Mouse (Mus musculus) T-helper 1 cell (primary cell): ENCODE results near the gene Wwc1.

Source experiments
- in situ Hi-C: fragments of 300-600 bp; cut with MboI, MseI; formaldehyde crosslinking; loops from one replicate; pipeline ENCODE4 v1.15.1; 2025; ENCODE audit warnings: high pct_unique_total_duplicates

Wwc1 gene

DNA sequence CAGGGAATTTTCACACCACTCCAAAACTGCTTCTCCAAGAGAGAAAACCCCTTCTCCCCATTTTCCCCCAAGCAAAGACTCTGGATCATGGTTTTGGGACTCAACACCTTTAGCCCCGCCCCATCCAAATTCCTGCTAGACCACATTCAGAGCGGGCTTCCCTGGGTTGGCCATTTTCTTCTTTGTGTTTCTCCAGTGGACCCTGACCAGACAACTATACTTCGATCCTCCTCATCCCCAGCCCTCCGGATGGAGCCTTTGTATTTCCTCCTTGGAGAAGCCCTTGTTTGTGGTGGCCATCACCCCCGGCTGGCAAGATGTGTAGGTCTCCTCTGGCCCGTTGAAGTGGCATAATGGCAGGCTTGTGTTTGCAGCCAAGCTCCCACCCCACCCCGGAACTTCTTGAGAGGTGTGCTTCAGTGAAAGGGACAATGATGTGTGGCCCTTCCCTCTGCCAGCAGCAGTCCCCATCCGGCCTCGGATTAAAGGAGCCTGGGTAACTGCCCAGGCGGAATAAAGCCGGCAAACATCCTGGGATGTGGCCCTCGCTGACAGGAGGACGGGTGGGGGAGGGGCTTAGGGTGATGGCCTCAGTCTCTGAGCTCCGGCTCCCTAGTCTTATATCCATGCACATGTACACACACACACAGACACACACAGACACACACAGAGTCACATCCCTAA lies 46.8 kb downstream of the Wwc1 start:
- in situ Hi-C loops, result no loop called here

DNA sequence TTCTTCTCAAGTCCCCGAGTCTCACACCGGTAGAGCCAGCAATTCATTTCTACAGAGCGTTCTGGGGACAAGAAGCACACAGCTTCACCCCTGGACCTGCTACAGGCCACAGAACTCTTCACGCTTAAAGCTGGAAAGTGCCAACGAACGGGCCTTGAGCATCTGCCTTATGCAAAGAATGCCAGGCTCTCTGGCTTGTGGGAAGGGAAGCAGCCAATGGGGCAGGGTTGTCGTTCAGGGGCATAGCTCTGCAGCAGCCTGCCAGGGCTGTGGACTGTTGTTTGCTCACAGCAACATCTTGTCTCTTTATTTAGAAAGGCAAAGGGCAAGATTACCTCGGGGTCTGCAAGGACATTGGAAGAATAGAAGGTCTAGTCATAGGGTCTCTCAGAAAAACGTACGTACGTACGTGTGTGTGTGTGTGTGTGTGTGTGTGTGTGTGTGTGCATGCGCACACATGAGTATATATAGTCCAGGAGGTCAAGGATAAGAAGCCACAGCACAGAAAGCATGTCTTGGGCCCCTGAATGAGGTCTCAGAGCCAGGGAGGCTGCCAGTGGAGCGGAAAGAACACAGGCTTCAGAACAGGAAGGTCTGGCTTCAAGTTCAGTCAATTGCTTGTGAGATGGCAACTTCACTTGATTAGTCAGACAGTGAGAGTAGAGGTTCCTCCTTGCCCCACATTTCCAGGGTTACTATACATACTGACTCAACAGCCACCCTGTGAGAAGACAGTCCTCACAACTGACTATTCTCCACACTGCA lies 48.0 kb downstream of the Wwc1 start:
- in situ Hi-C loops, result no loop called here

DNA sequence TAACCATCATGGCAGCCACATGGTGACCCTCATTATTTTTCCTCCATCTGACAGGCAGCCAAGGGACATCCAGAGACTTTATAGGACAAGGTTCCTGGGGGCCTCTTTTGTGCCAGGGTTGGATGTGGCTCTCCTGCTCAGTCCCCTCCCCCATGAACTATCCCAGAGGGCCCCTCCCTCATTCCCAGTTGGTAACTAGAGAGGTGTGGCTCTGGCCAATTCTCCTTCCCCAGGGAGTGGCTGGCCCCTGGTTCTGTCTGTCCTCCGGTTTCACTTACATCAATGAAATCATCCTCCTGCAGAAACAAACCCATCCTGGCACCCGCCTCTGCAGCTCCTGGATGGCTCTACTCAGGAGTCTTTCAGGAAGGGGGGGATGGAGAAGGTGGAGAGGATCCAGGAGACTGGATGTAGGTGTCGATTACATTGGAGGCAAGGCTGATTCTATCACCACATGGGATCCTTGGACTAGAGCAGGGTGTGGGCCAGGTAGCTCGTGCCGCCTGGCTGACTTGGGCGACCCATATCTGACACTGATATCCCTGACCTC lies 49.7 kb downstream of the Wwc1 start:
- in situ Hi-C loops, result no loop called here

DNA sequence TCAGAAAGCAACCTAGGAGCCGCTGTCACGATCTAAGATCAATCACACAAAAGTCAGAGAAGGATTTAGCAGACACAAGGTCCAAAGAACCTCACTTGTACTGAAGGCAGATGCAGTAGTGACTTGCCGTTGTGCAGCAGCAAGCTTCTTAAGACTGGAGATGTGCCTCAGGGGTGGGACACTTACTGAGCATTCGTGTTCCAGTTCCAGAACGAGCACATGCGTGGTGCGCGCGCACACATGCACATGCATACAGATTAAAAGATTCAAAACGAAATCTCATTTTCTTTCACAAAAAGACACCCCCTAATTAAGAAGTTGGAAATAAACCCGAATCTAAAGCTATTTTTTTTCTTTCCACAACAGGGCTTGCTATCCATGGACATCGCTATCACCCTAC lies 51.9 kb downstream of the Wwc1 start:
- in situ Hi-C loops, result no loop called here

DNA sequence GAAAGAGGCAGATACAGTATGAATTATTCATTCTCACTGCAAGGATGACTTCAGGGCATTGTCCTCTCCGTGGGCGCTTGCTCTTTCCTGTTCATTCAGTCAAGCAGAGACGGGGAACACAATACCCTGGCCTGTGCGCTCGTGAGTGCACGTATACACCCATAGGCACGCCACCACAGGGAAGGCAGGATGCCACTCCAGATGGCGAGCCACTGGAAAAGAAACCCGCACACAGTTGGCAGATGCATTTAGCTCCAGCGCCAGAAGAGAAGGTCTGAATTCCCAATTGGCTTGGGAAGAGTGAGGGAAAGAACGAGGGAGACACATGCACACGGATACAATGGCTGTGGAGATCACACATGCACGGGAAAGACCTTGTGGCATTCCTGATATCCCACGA lies 53.0 kb downstream of the Wwc1 start:
- in situ Hi-C loops, result no loop called here

DNA sequence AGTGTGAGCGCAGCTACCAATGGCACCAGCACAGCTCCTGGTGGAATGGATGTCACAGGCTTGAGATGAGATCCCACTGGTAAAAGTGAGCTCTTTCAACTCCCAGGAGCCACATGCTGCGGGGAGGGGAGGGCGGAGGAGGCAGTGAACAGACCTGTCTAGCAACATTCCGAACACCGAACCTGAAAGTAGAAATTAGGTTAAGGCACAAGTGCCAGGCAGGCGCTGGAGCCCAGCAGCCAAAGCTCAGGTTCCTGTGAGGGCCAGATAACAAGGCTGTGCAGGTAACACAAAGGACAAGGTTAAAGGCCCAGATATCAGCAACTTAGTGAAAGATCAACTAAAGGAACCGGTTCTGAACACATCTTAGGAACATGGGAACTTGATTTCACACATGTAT lies 54.7 kb downstream of the Wwc1 start:
- in situ Hi-C loops, result no loop called here

DNA sequence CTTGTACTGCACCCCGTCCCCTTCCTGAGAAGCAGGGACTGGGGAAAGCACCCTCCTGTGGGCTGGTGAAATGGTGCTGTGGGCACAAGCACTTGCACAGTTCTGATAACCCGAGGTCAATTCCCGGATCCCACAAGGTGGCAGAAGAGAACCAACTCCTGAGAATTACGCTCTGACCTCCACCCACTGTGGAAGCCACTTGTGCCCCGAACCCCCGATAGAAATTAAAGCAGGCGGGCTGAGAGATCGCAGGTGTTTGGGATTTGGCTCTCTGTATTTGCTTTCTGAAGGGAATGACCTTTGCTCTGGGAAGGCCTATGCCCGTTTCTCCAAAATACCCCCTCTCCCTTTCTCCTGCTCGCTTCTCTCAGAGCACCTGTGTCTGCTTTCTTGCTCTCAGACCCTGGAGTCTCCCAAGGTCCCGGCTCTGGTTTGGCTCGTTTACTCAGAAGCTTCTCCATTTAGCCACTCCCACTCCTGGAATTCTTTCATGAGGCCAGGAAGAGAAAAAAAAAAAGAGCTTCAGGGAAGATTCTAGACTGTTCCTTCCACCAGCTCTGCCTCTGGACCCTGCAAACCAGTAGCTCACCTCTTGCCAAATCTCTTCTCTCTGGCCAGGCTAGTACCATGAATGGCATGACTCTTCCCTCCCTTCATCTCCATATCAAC lies 58.0 kb downstream of the Wwc1 start:
- in situ Hi-C loops, result no loop called here

DNA sequence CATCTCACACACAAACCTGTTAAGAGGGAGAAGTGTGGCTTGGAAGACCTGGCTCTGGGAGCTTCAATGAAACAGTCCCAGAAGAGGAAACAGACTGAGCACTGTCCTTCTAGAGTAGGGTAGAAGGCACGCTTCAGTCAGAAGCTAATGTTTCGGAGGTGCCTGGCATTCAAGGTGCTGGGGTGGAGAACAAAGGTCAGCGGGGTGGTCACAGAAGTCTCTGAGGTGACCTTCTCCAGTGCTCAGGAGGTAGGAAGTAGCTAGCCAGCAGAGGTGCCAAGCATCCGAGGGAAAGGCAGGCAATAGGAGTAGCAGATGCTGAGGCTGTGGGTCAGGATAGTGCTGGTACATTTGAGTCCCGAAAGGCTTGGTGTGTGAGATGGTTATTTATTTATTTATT lies 59.6 kb downstream of the Wwc1 start:
- in situ Hi-C loops, result no loop called here

DNA sequence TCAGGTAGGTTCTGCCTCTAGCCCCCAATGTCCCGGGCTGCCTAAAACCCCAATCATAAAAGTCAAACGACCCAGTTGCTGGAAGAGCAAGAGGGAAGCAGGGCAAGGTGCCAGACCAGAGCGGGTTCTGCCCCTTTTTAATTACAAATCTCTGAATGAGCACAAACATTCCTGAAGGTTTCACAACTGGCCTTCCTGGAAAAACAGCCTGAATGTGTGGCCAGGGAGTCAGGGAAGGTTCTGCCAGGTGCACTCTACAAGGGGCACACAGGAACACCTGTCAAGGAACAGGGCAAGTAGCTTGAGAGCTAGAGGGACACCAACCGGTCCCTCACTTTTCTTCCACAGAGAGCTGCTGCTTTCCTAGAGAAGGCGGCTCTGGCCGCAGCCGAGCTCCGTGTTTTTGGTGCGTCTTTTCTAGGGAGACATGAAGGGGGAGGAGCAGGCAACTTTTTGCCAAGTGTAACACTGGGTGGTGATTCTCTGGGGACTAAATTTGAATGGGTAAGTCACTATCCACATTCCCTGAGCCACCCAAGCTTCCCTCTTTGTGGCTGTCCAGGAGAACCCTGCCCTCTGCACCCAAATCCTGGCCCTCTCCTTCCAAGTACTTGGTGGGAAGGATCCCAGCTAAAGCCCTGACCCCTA lies 60.3 kb downstream of the Wwc1 start:
- in situ Hi-C loops, result no loop called here

DNA sequence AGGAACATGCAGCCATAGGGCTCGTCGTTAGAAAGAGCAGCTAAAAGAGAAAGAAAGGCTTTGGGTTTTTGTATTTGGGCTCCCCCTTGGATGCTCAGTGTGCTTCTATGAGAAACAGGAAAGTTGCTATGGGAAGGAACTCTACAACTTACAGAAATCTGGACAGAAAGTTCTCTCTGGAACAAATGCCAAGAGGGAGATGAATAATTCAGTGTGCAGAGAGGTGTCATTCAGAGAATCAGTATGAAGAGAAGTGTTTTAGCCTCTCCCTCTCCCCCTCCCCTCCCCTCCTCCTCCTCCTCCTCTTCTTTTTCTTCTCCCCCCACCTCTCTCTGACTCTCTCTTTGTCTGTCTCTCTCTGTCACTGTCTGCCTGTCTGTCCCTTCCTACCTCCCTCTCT lies 60.9 kb downstream of the Wwc1 start:
- in situ Hi-C loops, result no loop called here

DNA sequence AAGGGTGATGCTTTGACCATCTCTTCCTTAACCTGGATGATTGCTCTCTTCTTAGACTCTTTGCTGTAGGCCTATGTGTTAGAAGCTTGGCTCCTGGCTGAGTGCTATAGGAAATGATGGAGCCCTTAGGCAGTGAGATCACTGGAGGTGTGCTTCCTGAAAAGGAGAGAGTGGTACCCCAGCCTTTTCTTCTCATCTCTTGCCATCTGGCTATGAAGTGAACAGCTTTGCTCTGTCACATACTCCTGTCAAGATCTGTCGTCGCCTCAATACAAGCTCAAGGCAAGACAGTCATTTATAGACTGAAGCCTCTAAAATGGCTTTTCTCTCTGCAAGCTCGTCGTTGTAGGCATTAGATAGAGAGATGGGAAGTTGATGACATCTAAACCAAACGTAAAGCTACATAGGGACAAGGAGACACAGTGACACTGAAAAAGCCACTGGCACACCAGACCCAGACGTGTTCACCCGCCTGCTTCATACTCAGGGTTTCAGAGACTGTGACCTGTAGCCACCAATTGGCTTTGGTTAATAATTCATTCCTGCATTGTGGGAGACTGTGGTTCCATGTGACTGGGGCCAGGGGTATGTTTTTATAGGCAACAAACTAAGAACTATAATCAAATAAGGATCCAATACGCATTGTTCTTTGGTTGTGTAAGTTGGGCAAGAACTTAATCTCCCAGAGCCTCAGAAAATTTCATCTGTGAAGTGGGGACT lies 63.7 kb downstream of the Wwc1 start:
- in situ Hi-C loops, result no loop called here

DNA sequence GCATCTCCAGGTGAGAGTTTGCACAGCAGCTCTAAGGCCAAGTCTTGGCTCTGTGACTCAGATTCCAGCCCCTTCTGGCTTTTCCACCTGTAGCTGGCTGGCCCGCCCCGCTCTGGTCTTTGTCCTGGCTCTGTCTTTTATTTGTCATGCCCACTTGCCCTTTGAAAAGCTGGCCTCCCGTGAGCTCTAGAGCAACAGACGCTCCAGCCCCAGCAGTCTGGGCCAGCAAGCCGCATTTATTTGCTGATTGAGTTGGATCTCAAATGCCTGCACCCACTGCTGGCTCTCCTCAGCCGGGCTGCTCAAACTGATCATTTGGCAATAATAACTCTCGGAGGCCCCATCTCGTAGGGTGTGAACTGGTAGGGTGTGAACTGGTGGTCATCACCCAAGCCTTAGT lies 64.8 kb downstream of the Wwc1 start:
- in situ Hi-C loops, result no loop called here

DNA sequence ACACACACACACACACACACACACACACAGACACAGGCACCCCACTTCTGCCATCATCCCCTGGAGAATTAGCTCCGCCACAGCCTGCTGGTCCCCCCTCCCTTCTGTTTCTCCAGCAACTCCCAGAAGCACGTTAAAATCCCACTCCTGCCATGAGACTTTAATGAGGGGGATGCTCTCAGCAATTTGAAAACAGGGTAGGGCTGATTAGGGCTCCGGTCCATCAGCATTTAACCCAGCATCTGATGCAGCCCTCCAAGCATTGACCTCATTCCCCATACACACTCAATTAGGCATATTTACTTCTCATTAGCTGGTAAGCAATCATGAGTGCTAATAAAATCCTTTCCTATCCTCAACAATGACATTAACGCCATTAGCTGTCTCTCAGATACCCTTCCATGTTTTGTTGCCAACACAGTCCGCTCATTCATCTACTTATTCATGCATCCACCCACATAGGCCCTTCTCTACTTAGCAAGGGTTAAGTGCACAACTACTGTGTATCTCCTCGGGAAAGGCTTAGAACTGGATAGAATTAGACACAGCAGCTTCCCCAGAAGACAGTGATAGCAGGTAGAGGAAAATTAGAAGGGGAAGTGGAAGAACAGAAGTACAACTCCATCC lies 66.8 kb downstream of the Wwc1 start:
- in situ Hi-C loops, result no loop called here

DNA sequence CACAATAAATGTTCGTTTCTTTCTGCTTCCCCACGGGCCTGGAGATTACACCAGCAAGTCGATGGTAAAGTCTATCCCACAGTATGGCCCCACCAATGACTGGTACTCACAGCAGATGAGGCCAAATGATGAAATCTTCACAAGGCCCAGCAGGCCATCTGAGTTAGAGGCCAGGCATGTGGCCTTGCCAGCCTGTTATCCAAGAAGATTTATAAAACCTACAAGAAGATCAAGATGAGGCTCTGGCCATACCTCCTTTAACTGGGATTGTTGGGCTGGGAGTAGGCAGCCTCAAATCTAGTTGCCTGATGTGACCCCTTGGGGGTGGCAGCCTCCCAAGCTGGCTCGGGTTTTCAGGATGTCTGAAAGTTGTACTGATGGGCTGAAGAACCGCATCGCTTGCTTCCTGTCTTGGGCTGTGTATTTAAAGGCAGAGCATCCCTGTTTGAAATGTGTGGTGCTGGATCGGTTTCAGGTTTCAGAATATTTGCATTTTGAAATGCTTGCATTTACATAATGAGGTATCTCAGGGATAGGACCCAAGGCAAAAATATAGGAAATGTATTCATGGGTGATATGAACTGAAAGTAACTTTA lies 75.3 kb downstream of the Wwc1 start:
- in situ Hi-C loops, result no loop called here

DNA sequence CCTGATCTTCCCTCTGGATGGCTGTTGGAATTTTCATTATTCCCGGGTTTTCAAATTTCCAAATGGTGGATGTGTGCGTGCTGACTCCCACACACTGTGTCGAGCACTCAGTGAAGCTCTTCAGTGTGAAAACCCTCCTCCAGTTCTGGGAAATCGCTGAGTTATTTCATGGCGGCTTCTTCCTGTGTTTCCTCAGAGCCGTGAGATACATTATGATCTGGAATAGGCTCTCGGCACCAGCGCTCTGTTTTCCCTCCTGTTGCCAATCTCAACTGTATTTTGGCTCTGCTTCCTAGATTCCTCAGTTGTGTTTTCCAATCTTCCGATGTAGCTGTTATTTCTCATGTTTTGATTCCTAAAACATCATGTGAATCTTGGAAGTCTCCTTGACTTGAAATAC lies 77.2 kb downstream of the Wwc1 start:
- in situ Hi-C loops, result no loop called here

DNA sequence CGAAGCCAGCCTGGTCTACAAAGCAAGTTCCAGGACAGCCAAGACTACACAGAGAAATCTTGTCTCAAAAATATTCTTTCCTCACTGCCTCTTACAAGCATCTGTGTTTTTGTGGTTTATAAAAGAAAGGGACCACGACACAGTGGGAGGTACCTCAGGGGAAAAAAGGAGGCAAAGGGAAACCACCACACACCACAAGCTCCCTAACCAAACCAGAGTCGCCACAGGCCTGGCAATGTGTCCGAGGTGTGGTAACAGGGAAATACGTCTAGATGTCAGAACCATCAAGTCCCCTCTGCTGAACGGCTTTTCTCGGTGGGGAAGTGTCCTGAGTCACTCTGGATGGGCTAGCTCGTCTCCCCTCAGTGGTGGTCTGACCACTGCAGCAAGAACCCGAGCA lies 80.4 kb downstream of the Wwc1 start:
- in situ Hi-C loops, result no loop called here

DNA sequence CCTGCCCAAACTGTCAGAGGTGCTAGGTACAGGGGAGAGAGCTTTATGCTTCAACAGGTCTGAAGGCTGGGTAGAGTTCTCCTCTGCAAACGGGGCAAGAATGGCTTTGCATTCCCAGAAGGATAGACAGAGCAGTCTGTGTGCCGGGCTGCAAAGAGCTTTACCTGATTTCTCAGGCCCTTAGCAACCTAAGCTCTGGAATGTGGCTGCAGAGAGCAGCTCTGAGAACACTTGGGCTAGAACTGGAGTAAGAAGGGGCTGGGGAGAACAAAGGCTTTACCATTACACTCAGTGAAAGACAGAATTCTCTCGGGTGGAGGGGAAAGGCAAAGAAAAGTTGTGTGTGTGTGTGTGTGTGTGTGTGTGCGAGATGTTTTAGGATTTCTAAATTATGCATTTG lies 86.9 kb downstream of the Wwc1 start:
- in situ Hi-C loops, result no loop called here

DNA sequence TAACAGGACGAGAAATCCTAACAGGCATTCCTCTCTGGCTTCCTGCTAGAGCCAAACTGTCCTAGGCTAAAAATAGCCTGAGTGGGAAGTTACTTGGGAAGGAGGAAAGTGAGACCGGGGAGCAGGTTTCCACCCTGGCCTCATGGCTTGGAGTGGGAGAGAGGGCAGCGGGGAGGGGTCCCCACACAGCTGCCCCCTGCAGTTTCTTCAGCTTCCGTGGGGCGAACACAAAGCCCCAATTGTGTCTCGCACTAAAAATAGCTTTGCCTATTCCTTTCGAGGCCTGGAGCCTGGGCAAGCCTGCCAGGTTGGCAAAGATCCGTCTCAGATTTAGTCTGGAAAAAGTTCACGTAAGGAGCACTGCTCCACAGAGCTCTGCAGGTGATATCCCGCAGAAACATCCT lies 87.3 kb downstream of the Wwc1 start:
- in situ Hi-C loops, result no loop called here

DNA sequence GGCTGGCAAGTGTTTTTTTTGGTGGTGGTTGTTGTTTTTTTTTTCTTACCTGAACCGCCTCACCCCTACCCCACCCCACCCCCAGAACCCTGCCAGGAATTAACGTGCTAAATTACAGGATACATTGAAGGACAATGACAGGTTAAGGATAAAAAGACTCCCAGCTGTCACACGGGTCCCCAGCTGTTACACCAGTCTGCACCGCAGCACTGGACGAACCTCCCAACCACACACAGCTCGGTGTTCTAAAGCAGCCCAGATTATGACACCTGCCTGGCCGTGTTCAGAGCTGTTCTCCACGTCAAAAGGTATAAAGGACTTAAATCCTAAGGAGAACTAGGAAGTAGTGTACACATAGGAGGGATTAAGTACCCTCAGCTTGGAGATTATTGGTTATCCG lies 88.0 kb downstream of the Wwc1 start:
- in situ Hi-C loops, result no loop called here

DNA sequence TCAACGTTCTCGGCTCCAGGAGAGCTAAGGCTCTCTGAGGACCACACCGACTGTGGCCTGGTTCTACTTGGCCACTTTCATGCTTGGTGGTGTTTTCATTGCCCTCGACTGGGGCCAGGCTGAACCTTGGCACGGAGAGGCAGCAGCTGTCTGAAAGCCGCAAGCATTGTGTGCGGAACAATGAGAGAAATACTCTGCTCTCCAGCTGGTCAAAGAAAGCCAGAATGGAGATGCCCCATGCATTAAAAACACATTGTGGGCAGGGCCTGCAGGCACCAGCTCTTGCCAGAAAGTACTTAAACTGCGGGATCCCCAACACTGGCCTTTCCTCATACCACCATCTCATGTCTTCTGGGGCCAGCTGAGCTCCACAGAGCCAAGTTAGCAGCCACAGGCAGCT lies 91.5 kb downstream of the Wwc1 start:
- in situ Hi-C loops, result no loop called here

DNA sequence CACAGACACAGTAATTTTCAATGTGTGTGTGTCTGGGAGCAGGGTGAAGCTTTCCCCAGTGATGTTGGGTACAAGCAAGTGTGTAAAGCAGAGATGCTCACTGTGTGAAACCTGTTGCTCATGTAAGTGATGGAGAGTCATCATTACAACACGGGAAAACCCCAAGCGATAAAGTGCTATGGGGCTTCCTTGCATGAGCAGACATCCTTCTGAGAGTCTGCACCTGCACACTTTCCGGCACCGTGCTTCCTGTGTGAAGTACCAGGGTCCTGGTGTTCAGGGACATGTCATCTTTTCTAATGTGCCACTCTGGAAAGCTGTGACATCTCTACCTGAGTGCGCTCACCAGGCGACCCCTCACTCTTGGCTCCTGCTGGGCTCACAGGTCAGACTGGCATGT lies 97.5 kb downstream of the Wwc1 start:
- in situ Hi-C loops, result no loop called here
